Mouse (Mus musculus): ENCODE results near the gene Ascl4. TPM values are rescaled to one million over a fixed set of nuclear protein-coding genes. Genes with fewer than 3 reads are reported as not detected.

Ascl4 gene
- total RNA-seq (2021) (not detected), polyA plus RNA-seq (2012; rRNA removed) (0.07 TPM in 1 of 2 replicates, not detected in the other)
- long read RNA-seq: 0 reads

GRCm38 (mm10) chr10:85927676-85928445 is at the start of gene Ascl4:
Ascl4 (plus strand) TSS chr10:85927681.
- peak; percentile 34 for DNase-seq

DNA sequence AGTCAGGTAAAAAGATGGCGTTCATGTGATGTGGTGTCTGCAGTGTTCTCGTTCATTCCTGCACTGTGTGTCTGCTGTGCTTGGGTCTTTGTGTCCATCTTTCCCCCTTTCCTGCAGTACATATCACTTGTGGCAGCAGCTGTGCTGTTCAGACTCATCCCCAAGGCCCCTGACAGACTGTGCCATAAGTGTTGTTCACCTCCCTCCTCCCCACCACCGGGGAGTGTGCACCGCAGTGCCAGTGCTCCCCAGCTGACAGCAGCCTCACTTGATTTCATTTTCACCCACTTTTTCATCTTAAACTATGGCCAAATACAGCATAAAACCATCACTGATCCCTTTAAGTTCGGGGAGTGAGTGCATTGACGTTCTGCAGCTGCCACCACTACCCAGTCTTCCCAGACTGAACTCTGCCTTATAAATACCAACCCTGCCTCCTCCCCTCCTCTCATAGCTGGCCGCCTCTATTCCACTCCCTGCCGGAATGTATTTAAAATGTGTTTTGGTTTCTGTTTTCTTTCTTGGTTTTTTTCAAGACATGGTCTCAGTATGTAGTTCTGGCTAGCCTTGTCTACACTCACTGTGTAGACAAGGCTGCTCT is 47.5 kb upstream of the Ascl4 start:
- DNase-seq: no peak

DNA sequence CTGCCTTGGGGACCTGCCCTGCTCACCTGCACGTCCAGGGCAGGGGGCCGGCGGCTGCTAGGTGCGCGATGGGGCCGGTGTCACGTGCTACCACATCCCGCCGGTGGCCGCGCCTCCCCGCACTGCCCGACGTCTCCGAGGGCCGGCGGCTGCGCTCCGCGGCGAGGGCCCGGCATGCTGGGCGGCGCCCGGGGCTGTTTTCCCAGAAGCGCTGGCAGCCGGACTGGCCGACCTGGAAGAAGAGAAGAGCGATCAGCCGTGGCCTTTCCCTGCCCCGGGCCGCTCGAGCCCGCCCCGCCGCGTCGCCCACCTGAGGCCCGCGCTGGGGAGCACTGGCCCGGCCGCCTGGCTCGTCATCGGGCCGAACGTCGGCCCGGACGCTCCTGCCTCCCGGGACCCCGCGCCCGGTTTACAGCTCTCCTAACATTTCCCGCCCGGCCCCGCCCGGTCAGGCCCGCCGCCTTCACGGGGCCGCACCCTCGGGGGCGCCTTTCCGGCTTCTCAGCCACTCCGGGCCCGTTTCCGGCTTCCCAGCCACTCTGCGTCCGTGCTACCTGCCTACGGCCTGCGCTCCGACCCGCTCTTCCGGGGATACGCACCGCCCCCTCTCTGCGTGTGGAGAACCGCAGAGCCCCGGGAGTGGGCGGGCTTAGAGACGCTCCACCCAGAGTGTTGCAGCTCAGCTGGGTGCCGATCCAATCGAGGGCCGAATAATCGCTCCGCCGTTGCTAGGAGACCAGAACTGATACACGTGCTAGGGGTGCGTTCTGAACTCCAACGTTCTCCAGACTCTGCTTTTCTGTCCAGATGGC is 10.8 kb upstream of the Ascl4 start, which contains the start of gene Prdm4:
Prdm4 (minus strand) TSS at position 645 of the 812 bp plus-strand sequence.
- DNase-seq: peak; percentile 98

DNA sequence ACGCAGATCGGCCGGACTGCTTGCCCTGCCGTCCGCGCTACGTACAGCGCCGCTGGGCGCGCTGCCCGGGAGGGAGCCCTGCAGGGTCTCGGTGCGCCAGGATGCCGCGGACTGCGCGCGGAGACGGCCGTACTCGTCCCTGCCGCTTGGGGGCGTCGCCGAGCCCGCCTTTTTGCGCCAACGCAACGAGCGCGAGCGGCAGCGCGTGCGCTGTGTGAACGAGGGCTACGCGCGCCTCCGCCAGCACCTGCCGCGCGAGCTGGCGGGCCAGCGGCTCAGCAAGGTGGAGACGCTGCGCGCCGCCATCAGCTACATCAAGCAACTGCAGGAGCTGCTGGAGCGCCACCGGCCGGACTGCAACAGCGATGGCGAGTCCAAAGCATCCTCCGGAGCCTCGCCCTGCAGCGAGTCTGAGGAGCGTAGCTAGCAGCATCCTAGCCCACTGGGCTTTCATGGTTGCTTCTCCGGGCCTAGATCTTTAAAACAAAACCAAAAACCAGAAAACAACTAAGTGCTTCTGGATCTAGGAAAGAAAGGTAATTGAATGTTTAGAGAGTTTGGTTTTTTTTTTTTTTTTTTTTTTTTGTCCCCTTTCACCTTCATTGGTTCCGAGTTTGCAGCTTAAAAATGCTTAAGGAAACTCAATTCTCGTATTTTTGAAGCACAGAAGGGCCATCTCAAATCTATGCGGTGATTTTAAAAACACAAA is 1.2 kb downstream of the Ascl4 start:
- DNase-seq: peak; percentile 77

DNA sequence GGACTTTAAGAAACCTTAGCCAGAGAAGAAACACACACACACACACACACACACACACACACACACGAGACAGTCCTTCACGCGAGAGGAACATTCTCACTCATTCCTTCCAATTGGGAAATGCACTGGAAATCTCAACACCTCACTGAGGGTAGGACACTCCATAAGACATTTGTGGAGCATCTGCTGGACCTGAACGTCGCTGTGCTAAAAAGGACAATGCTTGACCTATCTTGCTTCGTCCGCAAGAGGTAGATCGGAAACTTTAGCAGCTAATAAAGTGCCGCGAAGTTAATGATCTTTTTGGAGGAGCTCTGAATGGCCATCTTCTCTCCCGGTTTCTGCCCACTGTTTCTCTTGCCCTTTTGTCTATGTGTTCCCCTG is 1.7 kb downstream of the Ascl4 start:
- DNase-seq: no peak

DNA sequence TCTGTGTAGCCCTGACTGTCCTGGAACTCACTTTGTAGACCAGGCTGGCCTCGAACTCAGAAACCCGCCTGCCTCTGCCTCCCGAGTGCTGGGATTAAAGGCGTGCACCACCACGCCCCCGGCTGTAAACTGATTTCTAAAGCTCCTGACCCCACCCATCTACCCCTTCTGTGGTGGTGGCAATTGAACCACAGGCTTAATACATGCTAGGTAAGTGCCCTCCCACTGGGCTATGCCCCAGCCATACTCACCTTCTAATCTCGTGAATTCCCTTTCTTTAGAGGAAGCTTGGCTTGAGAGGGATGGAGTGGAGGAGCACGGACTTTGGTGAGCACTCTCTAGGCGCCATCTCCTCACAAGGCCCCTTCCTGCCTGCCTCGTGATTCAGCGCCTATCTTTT is 2.5 kb downstream of the Ascl4 start:
- no peak for DNase-seq

GRCm38 (mm10) chr10:85936280-85936965 is 8.9 kb downstream of the Ascl4 start:
- DNase-seq: no peak

GRCm38 (mm10) chr10:85948483-85949196 is 21.2 kb downstream of the Ascl4 start:
- DNase-seq: no peak

GRCm38 (mm10) chr10:85951765-85952443 is 24.4 kb downstream of the Ascl4 start:
- no peak for DNase-seq

DNA sequence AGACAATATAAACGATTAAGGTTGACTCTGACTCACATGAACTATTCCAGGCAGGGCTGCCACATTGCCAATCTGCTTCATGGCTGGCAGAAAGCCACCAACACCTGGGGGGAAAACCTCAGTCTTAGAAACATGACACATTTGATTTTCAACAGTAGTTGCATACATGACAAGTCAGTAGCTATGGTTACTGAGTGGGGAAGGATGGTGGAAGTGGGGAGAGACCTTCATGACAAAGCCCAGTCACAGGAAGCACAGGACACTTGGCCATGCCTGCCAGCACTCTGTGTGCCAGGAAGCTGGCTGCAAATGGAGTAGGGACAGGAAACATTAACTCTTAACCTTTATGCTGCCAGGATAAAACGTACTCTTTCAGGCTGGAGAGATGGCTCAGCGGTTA is 25.9 kb downstream of the Ascl4 start:
- DNase-seq: peak; percentile 24

DNA sequence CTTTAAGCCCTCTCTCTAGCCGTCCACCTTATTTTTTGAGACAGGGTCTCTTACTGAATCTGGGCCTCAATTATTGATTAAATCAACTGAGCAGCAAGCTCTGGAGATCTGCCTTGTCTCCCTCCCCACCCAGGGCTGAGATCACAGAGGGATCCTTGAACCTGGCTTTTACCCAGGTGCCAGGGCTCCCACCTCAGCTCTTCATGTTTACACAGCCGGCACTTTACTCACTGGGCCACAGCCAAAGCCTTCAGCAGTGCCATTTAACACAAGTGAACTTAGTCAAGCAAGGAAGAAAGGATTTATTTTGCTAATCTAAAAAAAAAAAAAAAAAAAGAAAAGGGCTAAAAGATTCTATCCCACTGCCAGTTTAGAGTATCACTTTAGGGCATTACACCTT is 26.9 kb downstream of the Ascl4 start:
- no peak for DNase-seq

- DNase-seq: no peak
Measured at GRCm38 (mm10) chr10:85956871-85957419, 29.5 kb downstream of the Ascl4 start.

DNA sequence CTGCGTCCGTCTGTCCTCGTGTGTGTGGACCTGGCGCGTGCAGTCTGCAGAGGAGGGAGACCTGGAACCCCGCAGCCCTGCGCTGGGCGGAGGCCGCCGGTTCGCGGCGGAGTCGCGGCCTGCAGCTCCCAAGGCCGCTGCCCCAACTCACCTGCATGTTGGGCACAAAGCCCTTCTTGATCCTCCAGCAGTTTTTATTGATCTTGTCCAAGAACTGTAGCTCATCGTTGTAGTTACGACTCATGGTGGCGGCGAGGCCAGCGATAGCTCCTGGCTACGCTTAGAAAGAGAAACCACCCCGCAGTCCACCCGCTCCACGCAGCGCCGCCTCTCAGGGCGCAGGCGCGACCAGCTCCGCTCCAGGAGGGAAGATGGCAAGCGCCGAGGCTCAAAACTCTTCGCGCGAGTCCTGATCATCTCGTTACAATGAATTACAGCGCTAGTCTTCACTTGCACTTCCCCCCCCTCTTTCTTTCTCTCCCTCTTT is 30.0 kb downstream of the Ascl4 start, which contains the start of gene Rtcb:
Rtcb (minus strand) TSS at position 360 of the 487 bp plus-strand sequence.
- peak; percentile 98 for DNase-seq

GRCm38 (mm10) chr10:85962897-85963296 is 35.4 kb downstream of the Ascl4 start:
- no peak for DNase-seq

GRCm38 (mm10) chr10:85964316-85964715 is 36.8 kb downstream of the Ascl4 start:
- DNase-seq: no peak

- DNase-seq: no peak
Measured at GRCm38 (mm10) chr10:85966476-85966875, 39.0 kb downstream of the Ascl4 start.

- no peak for DNase-seq
Measured at GRCm38 (mm10) chr10:85967411-85968156, 40.1 kb downstream of the Ascl4 start.

GRCm38 (mm10) chr10:85968157-85968634 is 40.7 kb downstream of the Ascl4 start:
- peak; percentile 79 for DNase-seq

- DNase-seq: no peak
Measured at GRCm38 (mm10) chr10:85968731-85969130, 41.2 kb downstream of the Ascl4 start.
